Mouse (Mus musculus): ENCODE results near the gene Park7. TPM values are rescaled to one million over a fixed set of nuclear protein-coding genes. Genes with fewer than 3 reads are reported as not detected.

Gene Park7
- total RNA-seq, 2 experiments from 2014 or later, result 190 TPM

DNA sequence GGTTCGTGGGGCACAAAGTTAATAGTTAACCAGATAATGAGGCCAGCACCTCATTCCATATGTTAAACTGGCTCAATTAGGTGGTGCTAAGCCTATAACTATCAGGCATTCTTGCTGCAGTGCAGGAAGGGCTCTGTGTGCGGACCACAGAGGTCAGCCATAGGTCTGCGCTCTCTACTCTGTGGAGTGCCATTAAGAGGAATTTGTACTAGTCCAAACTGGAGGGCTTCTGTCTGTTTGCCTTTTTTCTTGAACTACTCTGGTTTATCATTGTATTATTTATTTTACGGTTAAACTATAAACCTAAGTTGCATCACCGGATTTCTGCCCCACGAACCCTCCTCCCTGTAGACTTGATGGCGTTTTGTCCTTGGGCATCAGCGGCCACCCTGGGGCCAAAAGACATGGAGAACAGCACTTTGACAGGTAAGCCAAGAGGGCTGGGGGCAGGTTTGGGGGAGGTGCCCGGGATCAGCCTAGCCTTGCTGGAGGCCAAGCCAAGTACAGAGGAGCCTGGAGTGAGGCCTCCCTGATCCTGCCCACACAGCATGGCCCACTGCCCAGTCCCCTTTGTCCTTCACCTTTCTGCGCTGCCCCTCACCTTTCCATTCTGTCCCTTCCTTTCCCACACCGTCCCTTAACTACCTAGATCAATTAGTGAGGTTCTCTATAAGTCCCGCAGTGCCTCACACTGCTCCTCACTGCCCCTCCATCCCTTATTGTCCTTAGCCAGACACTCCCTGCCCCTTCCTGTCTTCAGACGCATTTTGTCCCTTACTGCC lies 60.4 kb downstream of the Park7 start, which contains the start of gene Errfi1:
Gene Errfi1 (plus strand): TSS at position 240 of the 782 bp plus-strand sequence.
- intact Hi-C loops (cut with DNase I), result loop anchor here (2.0 to 5.0 kb wide), 4 partner anchors 45 to 197 kb away; no protein-coding TSS in a partner anchor

GRCm38 (mm10) chr4:150852479-150852878 lies 61.8 kb downstream of the Park7 start:
- intact Hi-C loops (cut with DNase I), result loop anchor here (5.0 kb wide), 3 partner anchors 95 to 195 kb away; no protein-coding TSS in a partner anchor
- no peak for TF ChIP-seq CTCF (IDR thresholded peaks at IDR 0.05)

More for the DNA sequence above, 60.4 kb downstream of the Park7 start, which contains the start of gene Errfi1:
- Histone ChIP-seq H3K27ac (no peak within 1 kb of the TSS), H3K4me3 (peak within 1 kb of the TSS; percentile 76)
- no peak for DNase-seq (ENCODE audit: extremely low spot score in 1 of 2, low spot score in 2 of 2)
- TF ChIP-seq CTCF (IDR thresholded peaks at IDR 0.05), result no peak

GRCm38 (mm10) chr4:150852045-150852444 lies 62.2 kb downstream of the Park7 start:
- H3K4me3 ChIP-seq, result no peak overlapping the region
- DNase-seq (ENCODE audit: extremely low spot score in 1 of 2, low spot score in 2 of 2), result no peak
- no peak for TF ChIP-seq CTCF (IDR thresholded peaks at IDR 0.05)
- intact Hi-C loops (cut with DNase I), result loop anchor here (5.0 kb wide), 3 partner anchors 95 to 195 kb away; no protein-coding TSS in a partner anchor
- H3K27ac ChIP-seq, result no peak overlapping the region

More at GRCm38 (mm10) chr4:150852479-150852878, 61.8 kb downstream of the Park7 start:
- Histone ChIP-seq H3K4me3 (no peak overlapping the region), H3K27ac (no peak overlapping the region)
- no peak for DNase-seq (ENCODE audit: extremely low spot score in 1 of 2, low spot score in 2 of 2)

DNA sequence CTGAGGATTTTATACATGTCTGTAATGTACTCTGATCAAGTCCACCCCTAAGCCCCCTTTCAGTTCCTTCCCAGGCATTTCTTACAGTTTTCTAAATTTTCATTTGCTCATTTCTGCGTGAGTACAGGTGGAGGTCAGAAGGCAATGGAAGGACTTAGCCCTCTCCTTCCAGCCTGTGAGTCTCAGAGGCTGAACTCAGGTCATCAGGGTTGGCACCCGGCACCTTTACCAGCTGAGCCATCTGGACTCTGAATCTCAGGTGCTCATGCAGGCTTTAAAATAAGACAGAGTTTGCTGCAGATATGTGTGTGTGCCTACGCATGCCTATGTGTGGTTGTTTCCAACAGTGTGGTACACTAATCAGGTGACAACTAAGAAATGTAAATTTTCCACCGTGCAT lies 63.3 kb downstream of the Park7 start:
- no peak overlapping the region for H3K27ac ChIP-seq
- intact Hi-C loops (cut with DNase I), result loop anchor here (5.0 kb wide), 3 partner anchors 94 to 194 kb away; no protein-coding TSS in a partner anchor
- TF ChIP-seq CTCF (IDR thresholded peaks at IDR 0.05), result no peak
- no peak overlapping the region for H3K4me3 ChIP-seq
- DNase-seq (ENCODE audit: extremely low spot score in 1 of 2, low spot score in 2 of 2), result no peak

- H3K27ac ChIP-seq, result no peak overlapping the region
- intact Hi-C loops (cut with DNase I), result loop anchor here (5.0 kb wide), 3 partner anchors 93 to 193 kb away; no protein-coding TSS in a partner anchor
- no peak overlapping the region for H3K4me3 ChIP-seq
- TF ChIP-seq CTCF (IDR thresholded peaks at IDR 0.05), result peak; percentile 73
- DNase-seq (ENCODE audit: extremely low spot score in 1 of 2, low spot score in 2 of 2), result no peak
Observed at GRCm38 (mm10) chr4:150849964-150850363, 64.3 kb downstream of the Park7 start.

Other genes starting within 250 kb of the Park7 start
- 10 to 100 TPM; 25.9 to 37.8 TPM for gene Errfi1, start 60.5 kb downstream of the Park7 start, total RNA-seq (2021)
- under 1 TPM; 0.44 to 0.70 TPM for gene Tnfrsf9, start 125 bp upstream of the Park7 start, total RNA-seq (2021)
- not detected for gene Uts2, start 82.7 kb upstream of the Park7 start, total RNA-seq (2021)
- gene Per3, start 130.2 kb upstream of the Park7 start, total RNA-seq (2021), result 10 to 100 TPM; 25.1 to 29.9 TPM
- gene Vamp3, start 143.5 kb upstream of the Park7 start, total RNA-seq (2021), result 10 to 100 TPM; 29.6 to 32.5 TPM
- not detected for gene Gm13090, start 175.1 kb upstream of the Park7 start, total RNA-seq (2021)